Mouse (Mus musculus): ENCODE results near the gene Gm20388. TPM values are rescaled to one million over a fixed set of nuclear protein-coding genes. Genes with fewer than 3 reads are reported as not detected.

The Gm20388 gene
- polyA plus RNA-seq, 1 experiment from 2014 or later = 5.5 TPM

- Histone ChIP-seq H3K36me3 (replicated peaks) (peaks cover 81% of the 10 kb centered on the region), H3K9me3 (no peaks in the 10 kb centered on the region; the same call in 1 of the 2 replicates), H3K4me1 (no peaks in the 10 kb centered on the region), H3K4me3 (no peak overlapping the region), H3K27ac (no peak overlapping the region), H3K27me3 (ENCODE audit: poor library complexity, severe bottlenecking) (no peaks in the 10 kb centered on the region)
- WGBS = 96% methylated on average over 3 of the region's 3 CpGs
- no peak for DNase-seq (ENCODE audit: extremely low spot score, low spot score)
Observed at GRCm38 (mm10) chr8:120091032-120091431, 180.4 kb downstream of the Gm20388 start.

DNA sequence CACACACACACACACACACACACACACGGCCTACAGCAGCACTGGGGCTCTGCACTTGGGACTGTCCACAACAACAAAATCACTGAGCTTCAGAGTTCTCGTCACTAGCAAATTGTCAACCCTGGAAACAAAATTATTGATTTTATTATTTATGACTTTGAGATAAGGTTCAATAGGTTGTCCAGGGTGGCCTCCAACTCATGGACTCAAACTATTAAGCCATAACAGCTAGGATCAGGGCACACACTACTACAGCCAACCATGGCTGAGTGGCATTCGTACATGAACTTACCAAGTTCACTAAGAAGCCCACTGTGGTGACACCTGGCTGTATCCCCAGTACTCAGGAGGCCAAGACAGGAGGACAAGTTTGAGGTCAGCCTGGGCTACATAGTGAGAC lies 182.5 kb downstream of the Gm20388 start:
- no peaks in the 10 kb centered on the region; the same call in 1 of the 2 replicates for H3K9me3 ChIP-seq
- DNase-seq (ENCODE audit: extremely low spot score, low spot score) = no peak
- H3K36me3 ChIP-seq (replicated peaks) = peaks cover 62% of the 10 kb centered on the region

GRCm38 (mm10) chr8:120094801-120095200 lies 184.2 kb downstream of the Gm20388 start:
- DNase-seq (ENCODE audit: extremely low spot score, low spot score) = no peak
- Histone ChIP-seq H3K9me3 (no peaks in the 10 kb centered on the region; the same call in 1 of the 2 replicates), H3K27ac (no peak overlapping the region), H3K27me3 (ENCODE audit: poor library complexity, severe bottlenecking) (no peaks in the 10 kb centered on the region), H3K4me1 (peaks cover 11% of the 10 kb centered on the region), H3K36me3 (replicated peaks) (peaks cover 56% of the 10 kb centered on the region), H3K4me3 (no peak overlapping the region)
- 89% methylated on average over 10 of the region's 10 CpGs for WGBS

More for the DNA sequence above, 182.5 kb downstream of the Gm20388 start:
- Histone ChIP-seq H3K4me1 (peaks cover 6% of the 10 kb centered on the region; the same call in 1 of the 2 replicates), H3K4me3 (no peak overlapping the region), H3K27me3 (ENCODE audit: poor library complexity, severe bottlenecking) (no peaks in the 10 kb centered on the region), H3K27ac (no peak overlapping the region)
- WGBS = 86% methylated on average over 3 of the region's 3 CpGs

DNA sequence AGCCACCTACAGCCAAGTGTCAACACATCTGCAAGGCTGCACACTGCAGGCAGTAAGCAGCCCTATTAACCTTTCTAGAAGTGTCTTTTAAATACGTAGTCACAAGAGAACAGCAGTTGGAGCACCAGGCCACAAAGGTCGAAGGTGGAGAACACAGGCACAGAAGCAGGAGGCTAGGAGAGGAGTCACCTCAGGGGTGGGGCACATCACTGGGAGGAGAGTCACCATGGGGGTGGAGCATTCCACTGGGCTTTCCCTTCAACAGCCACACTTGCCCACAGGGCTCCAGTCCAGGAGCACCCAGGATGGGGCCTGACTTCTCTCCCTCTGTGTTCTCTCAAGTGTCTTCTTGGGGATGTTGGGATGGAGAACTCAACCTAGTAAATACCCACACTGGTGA lies 185.8 kb downstream of the Gm20388 start:
- Histone ChIP-seq H3K4me1 (peaks cover 23% of the 10 kb centered on the region), H3K36me3 (replicated peaks) (peaks cover 39% of the 10 kb centered on the region), H3K27me3 (ENCODE audit: poor library complexity, severe bottlenecking) (no peaks in the 10 kb centered on the region), H3K27ac (no peak overlapping the region), H3K9me3 (no peaks in the 10 kb centered on the region; the same call in 1 of the 2 replicates), H3K4me3 (no peak overlapping the region)
- no peak for DNase-seq (ENCODE audit: extremely low spot score, low spot score)
- 74% methylated on average over 2 of the region's 2 CpGs for WGBS

GRCm38 (mm10) chr8:120100388-120101067 lies 189.9 kb downstream of the Gm20388 start:
- WGBS = 9% methylated on average over 20 of the region's 25 CpGs
- Histone ChIP-seq H3K27ac (peak overlapping the region; percentile 92), H3K9me3 (no peaks in the 10 kb centered on the region), H3K27me3 (ENCODE audit: poor library complexity, severe bottlenecking) (no peaks in the 10 kb centered on the region), H3K4me3 (peak overlapping the region; percentile 97), H3K36me3 (replicated peaks) (peaks cover 6% of the 10 kb centered on the region; the same call in 1 of the 2 replicates), H3K4me1 (peaks cover 38% of the 10 kb centered on the region)
- no peak for DNase-seq (ENCODE audit: extremely low spot score, low spot score)

- WGBS = under 1% methylated on average over 86 of the region's 88 CpGs
- peak; percentile 73 for DNase-seq (ENCODE audit: extremely low spot score, low spot score)
- Histone ChIP-seq H3K36me3 (replicated peaks) (peaks cover 7% of the 10 kb centered on the region; the same call in 1 of the 2 replicates), H3K27me3 (ENCODE audit: poor library complexity, severe bottlenecking) (no peaks in the 10 kb centered on the region), H3K4me3 (peak within 1 kb of the TSS; percentile 97), H3K9me3 (no peaks in the 10 kb centered on the region), H3K27ac (peak within 1 kb of the TSS; percentile 92), H3K4me1 (peaks cover 38% of the 10 kb centered on the region)
Observed at GRCm38 (mm10) chr8:120101068-120101972, 190.7 kb downstream of the Gm20388 start, which contains the start of gene Zdhhc7. Gene Zdhhc7 (minus strand): TSS chr8:120101482.

GRCm38 (mm10) chr8:120103916-120104315 lies 193.3 kb downstream of the Gm20388 start:
- H3K4me1 ChIP-seq = peaks cover 32% of the 10 kb centered on the region
- WGBS = 94% methylated on average over 9 of the region's 9 CpGs
- H3K27ac ChIP-seq = no peak overlapping the region
- no peaks in the 10 kb centered on the region for H3K27me3 ChIP-seq (ENCODE audit: poor library complexity, severe bottlenecking)
- DNase-seq (ENCODE audit: extremely low spot score, low spot score) = no peak
- no peak overlapping the region for H3K4me3 ChIP-seq
- H3K9me3 ChIP-seq = no peaks in the 10 kb centered on the region
- 0 out of 2 replicates have a peak, but pooled peaks cover 2% of the 10 kb centered on the region for H3K36me3 ChIP-seq (replicated peaks)

DNA sequence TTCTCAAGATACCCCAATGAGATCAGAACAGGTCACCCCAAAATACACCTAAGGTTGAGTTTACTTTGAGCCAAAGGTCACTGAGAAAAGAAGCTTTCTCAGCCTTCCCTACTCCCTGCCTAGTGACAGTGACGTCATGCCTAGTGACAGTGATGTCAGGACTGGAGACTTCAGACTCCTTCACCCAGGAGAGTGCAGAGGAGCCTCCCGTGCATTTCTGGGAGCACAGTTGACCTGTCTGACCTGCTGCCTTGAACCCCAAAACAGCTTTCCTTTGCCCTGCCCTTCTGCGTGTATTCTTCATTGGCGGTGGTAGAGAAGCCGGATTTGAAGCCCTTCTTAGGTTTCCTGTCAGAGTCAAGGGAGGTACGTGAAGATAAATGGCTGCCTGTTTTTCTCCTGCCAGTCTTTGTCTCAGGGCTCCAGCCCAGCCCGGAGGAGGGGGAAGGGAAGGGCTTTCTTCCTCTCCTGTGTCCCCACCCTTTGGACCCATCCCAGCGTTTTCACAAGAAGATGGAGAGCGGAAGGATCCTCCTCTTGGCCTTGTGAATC lies 194.2 kb downstream of the Gm20388 start:
- Histone ChIP-seq H3K27me3 (ENCODE audit: poor library complexity, severe bottlenecking) (no peaks in the 10 kb centered on the region), H3K4me3 (no peak overlapping the region), H3K27ac (no peak overlapping the region), H3K4me1 (peaks cover 27% of the 10 kb centered on the region), H3K9me3 (no peaks in the 10 kb centered on the region), H3K36me3 (replicated peaks) (0 out of 2 replicates have a peak, but pooled peaks cover 2% of the 10 kb centered on the region)
- no peak for DNase-seq (ENCODE audit: extremely low spot score, low spot score)
- WGBS = 70% methylated on average over 9 of the region's 9 CpGs

GRCm38 (mm10) chr8:120109149-120109548 lies 198.5 kb downstream of the Gm20388 start:
- H3K27ac ChIP-seq = no peak overlapping the region
- no peak overlapping the region for H3K4me3 ChIP-seq
- no peak for DNase-seq (ENCODE audit: extremely low spot score, low spot score)
- peaks cover 22% of the 10 kb centered on the region for H3K4me1 ChIP-seq
- 0 out of 2 replicates have a peak, but pooled peaks cover 2% of the 10 kb centered on the region for H3K36me3 ChIP-seq (replicated peaks)
- no peaks in the 10 kb centered on the region for H3K9me3 ChIP-seq
- WGBS = 61% methylated on average over 3 of the region's 3 CpGs
- H3K27me3 ChIP-seq (ENCODE audit: poor library complexity, severe bottlenecking) = peaks cover 8% of the 10 kb centered on the region

GRCm38 (mm10) chr8:120110966-120111365 lies 200.3 kb downstream of the Gm20388 start:
- no peak for DNase-seq (ENCODE audit: extremely low spot score, low spot score)
- no peak overlapping the region for H3K4me3 ChIP-seq
- no peaks in the 10 kb centered on the region for H3K36me3 ChIP-seq (replicated peaks)
- H3K9me3 ChIP-seq = 0 out of 2 replicates have a peak, but pooled peaks cover 1% of the 10 kb centered on the region
- 85% methylated on average over 4 of the region's 4 CpGs for WGBS
- peaks cover 26% of the 10 kb centered on the region for H3K27me3 ChIP-seq (ENCODE audit: poor library complexity, severe bottlenecking)
- H3K27ac ChIP-seq = no peak overlapping the region
- peaks cover 33% of the 10 kb centered on the region for H3K4me1 ChIP-seq

- Histone ChIP-seq H3K4me3 (no peak overlapping the region), H3K9me3 (0 out of 2 replicates have a peak, but pooled peaks cover 4% of the 10 kb centered on the region), H3K36me3 (replicated peaks) (no peaks in the 10 kb centered on the region), H3K4me1 (peaks cover 33% of the 10 kb centered on the region), H3K27me3 (ENCODE audit: poor library complexity, severe bottlenecking) (peaks cover 30% of the 10 kb centered on the region), H3K27ac (no peak overlapping the region)
- DNase-seq (ENCODE audit: extremely low spot score, low spot score) = no peak
- WGBS = 64% methylated on average over 4 of the region's 4 CpGs
Observed at GRCm38 (mm10) chr8:120111382-120111781, 200.7 kb downstream of the Gm20388 start.

GRCm38 (mm10) chr8:120112535-120112934 lies 201.9 kb downstream of the Gm20388 start:
- no peaks in the 10 kb centered on the region for H3K36me3 ChIP-seq (replicated peaks)
- H3K27ac ChIP-seq = 0 out of 2 replicates have a peak overlapping the region, but pooled peaks have one; percentile 82
- H3K27me3 ChIP-seq (ENCODE audit: poor library complexity, severe bottlenecking) = peaks cover 42% of the 10 kb centered on the region
- DNase-seq (ENCODE audit: extremely low spot score, low spot score) = no peak
- H3K4me3 ChIP-seq = no peak overlapping the region; the same call in 1 of the 2 replicates
- H3K4me1 ChIP-seq = peaks cover 33% of the 10 kb centered on the region
- 0 out of 2 replicates have a peak, but pooled peaks cover 4% of the 10 kb centered on the region for H3K9me3 ChIP-seq
- 86% methylated on average over 5 of the region's 5 CpGs for WGBS
